Mouse (Mus musculus): ENCODE measurements around the gene Olfr635.
"Not testable (repeated sequence)": the region's sequence is repeated elsewhere in the genome, so short reads cannot be mapped to it uniquely, and the experiment has no call there.

Olfr635 gene

GRCm38 (mm10) chr7:103970852-103971251, at the start of gene Olfr635:
Gene Olfr635, plus strand, starts transcription at chr7:103971152.
- DNase-seq, result no peak

- no peak for DNase-seq
Observed at GRCm38 (mm10) chr7:103928525-103928924, 42.4 kb upstream of the Olfr635 start, which contains the start of gene Olfr631. Gene Olfr631, plus strand, starts transcription at chr7:103928825.

- no peak for DNase-seq
Observed at GRCm38 (mm10) chr7:103934264-103934663, 36.7 kb upstream of the Olfr635 start, which contains the start of gene Olfr632. Gene Olfr632, plus strand, starts transcription at chr7:103934347.

- DNase-seq, result peak; percentile 0 to 3
Observed at GRCm38 (mm10) chr7:103942730-103943129, 28.2 kb upstream of the Olfr635 start.

- no peak for DNase-seq
Observed at GRCm38 (mm10) chr7:103944137-103944536, 26.8 kb upstream of the Olfr635 start, which contains the start of gene Olfr633. Gene Olfr633, plus strand, starts transcription at chr7:103944437.

GRCm38 (mm10) chr7:103966873-103967272, 4.1 kb upstream of the Olfr635 start:
- not testable (repeated sequence) for DNase-seq

GRCm38 (mm10) chr7:103971782-103972181, 830 bp downstream of the Olfr635 start:
- DNase-seq, result no peak

GRCm38 (mm10) chr7:103998446-103998845, 27.5 kb downstream of the Olfr635 start, which contains the start of gene Olfr638:
Gene Olfr638, plus strand, starts transcription at chr7:103998746.
- DNase-seq, result no peak

- no peak for DNase-seq
Observed at GRCm38 (mm10) chr7:103999124-103999523, 28.2 kb downstream of the Olfr635 start.

GRCm38 (mm10) chr7:104017203-104017602, 46.3 kb downstream of the Olfr635 start, which contains the start of gene Olfr639:
Gene Olfr639, minus strand, starts transcription at chr7:104017303.
- no peak for DNase-seq

GRCm38 (mm10) chr7:104018953-104019352, 48.0 kb downstream of the Olfr635 start:
- DNase-seq, result no peak

GRCm38 (mm10) chr7:104021651-104022050, 50.7 kb downstream of the Olfr635 start:
- no peak for DNase-seq

- DNase-seq, result no peak
Observed at GRCm38 (mm10) chr7:104025473-104025872, 54.5 kb downstream of the Olfr635 start, which contains the start of gene Olfr640. Gene Olfr640, minus strand, starts transcription at chr7:104025573.

- DNase-seq, result no peak
Observed at GRCm38 (mm10) chr7:104026978-104027377, 56.0 kb downstream of the Olfr635 start.

GRCm38 (mm10) chr7:104035145-104035544, 64.2 kb downstream of the Olfr635 start, which contains the start of gene Olfr641:
Gene Olfr641, plus strand, starts transcription at chr7:104035445.
- DNase-seq, result no peak

Measured in cerebellum, postnatal 14 days (tissue).